Mouse (Mus musculus) lung, postnatal 10 days (tissue): ENCODE measurements at regions not wholly inside any gene's neighbourhood (a gene's known extent, or its start where the extent isn't known, plus 50 kb on each side); places are given as distances from the start of the nearest gene placed in this dataset.

Experiments used
- DNase-seq: peaks from one replicate; pipeline ENCODE4 v3.0.0; 2021

DNA sequence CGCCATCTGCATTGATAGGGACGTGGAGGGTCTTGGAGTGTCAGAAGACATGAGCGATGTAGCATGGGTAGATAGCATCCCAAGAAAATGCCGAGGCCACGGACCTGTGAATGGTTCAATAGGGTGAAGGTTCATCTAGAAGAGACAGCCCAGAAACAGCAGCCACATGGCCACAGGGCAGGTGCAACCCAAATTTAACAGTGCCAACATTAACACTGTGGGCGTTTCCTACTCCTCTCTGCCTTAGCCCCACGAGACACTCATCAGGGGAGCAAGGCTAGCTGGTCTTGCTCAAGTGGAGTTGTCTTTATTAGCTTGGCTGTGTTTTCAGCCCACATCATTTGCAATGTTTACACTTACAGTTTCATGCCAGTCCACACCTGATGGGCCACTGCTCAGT lies 310.7 kb downstream of the Plpp3 start:
- no peak for DNase-seq

DNA sequence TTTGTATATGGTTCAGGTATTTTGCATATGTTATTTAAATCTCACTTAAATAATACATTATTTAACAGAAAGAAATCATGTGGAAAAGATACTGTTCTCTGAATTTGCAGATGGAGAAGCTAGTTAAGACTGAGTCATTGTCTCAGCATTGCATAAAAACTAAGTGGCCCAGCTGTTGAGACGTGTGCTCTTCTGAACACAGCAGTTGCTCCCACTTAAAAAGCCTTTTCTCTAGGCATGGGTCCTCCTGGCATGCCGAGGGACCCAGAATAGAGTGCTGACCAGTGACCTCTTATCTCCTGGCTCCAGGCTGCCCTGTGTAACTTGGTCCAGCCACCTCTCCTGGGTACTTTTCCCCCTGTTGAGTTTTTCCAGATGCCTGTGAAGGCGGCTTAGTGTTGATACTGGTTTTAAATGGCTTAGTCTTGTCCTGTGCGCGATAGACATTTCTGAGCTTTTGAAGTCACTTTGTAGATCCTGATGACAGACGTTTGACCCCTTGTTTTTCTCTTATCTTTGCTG lies 312.2 kb downstream of the Plpp3 start:
- DNase-seq = no peak

DNA sequence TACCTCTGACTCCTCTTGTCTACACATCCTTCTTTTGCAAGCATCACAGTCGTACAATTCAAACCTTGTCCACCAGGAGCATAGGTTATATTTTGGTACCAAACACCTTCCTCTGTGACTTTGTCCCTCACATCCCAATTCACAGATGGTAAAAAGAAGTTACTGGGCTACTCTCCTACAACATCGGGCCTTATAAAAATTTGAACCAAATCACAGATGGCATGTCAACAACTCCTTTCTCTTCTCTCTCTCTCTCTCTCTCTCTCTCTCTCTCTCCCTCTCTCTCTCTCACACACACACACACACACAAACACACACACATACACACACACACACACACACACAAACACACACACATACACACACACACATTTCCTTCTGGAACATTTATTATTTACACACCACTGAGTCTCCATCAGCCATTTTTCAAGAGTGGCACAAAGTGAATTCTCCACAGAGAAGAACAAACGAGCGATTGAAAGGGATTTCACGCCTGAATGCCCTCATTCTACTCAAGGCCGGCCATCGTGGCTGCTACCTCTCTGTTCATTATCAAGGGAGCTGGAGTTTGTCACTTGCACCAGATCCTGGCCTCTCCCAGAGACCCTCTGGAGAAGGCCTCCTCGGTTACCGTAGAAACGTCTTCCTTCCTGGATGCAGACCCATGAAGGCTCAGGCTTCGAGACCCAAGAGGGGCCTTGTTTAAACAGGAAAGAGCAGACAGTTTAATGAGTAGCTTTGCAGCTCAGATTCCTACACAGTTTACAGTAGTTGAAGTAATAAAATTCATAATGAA lies 314.7 kb upstream of the Gm12728 start:
- DNase-seq = no peak

DNA sequence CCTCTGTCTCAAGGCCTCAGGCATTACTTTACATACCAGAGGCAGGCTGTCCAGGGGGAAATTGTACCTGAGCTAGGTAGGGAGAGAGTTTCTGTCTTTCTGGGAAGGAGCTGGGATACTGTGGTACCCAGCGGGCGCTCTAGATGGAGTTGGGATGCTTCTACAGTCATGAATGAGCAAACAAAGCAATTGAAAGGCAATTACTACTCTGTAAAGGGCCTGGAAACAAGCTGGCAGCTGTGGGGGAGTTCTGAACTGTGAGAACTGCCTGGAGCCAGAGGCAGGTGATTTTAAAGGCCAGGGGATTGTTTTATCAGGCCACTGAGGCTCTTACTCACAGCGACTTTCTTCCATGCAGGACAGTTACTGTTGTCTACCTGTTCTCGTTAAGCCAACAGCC lies 313.3 kb upstream of the Gm12728 start:
- DNase-seq = no peak

DNA sequence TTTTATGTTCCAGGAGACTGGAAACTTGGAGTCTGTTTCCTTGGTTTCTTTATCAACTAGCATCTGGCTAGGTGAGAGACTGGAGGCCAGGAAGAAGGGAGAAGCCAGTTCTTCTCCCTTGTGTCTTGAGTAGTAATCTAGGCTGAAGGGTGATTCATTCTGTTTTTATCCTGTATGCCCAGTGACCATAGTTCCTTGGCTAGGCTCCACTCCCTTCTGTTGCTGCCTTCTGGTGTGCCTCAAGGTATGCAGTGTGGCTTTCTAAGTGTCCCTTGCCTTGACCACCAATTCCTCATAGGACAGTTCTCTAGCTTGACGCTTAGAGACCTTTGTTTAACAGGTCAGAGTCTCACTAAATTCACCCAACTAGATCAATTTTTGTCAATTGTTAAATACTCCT lies 303.3 kb upstream of the Gm12728 start:
- DNase-seq = no peak

DNA sequence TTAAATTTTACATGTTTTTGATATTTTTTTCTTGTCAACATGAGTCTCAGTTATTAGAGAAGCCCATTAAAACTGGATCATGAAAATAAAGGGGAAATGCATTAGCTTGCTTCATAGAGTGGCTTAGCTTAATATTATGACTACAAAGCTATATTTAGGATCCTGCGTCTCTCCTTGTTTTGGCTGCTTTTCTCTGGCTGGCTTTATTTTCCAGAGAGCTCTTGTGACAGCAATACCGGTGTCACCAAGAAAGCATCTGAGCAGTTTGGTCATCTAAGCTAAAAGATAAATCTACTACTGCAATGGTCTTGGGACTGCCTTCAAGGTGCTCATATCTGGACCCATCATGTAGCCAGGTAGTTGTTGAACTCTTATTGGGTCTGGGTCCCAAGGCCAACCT lies 293.5 kb upstream of the Gm12728 start:
- DNase-seq = peak; percentile 19

DNA sequence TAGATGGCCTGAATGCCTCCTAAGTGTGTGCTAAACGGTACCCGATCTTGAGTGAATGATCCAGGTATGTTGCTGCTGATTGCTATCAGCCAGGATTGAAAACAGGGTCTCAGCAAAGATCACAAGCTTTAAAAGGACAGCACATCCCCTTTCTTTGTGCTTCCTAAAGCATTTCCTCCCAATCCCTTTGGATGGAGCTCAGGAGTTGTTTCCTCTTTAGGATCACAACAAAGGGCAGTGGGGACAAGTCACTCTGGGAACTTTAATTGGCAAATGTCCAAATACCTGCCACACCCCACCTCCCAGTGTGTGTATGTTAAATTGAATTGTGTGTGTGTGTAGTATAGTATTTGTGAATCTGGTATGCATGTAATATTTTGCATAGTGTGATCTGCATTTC lies 283.5 kb upstream of the Gm12728 start:
- DNase-seq = no peak

DNA sequence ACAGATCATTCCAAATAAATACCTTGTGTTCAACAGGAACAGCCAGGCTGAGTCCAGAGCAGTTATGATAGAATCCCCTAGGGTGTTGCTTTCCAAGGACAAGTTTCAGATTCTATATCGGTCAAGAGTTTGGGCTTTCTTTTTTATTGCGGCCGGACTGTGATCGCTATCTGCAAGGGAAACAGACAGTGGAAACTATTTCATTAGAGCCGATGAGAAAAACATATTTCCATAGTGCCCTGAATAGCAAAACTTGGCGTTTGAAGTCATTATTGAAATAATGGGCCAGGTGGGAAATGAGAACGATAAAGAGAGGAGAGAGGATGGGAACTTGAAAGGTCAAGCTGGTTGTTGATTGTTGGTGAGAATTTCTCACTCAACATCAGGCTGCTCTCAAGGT lies 282.4 kb upstream of the Gm12728 start:
- no peak for DNase-seq

DNA sequence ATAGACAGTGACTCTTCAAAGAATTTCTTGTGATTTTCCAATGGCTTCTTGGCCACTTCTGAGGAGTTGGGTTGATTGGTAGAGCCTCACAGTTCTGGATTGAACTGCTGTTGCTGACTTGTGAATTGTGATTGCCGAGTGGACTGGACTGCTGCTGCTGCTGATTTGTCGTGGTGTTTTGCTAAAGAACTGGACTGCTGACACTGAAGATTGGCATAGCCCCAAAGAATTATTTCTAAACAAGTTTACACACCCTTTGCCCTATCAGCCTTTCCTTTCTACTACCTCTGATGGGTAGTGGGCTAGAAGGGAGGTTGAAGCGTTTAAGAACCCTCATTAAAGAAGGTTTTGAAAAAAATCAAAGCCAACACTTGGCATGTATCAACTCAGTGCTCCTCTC lies 280.6 kb upstream of the Gm12728 start:
- DNase-seq = no peak

DNA sequence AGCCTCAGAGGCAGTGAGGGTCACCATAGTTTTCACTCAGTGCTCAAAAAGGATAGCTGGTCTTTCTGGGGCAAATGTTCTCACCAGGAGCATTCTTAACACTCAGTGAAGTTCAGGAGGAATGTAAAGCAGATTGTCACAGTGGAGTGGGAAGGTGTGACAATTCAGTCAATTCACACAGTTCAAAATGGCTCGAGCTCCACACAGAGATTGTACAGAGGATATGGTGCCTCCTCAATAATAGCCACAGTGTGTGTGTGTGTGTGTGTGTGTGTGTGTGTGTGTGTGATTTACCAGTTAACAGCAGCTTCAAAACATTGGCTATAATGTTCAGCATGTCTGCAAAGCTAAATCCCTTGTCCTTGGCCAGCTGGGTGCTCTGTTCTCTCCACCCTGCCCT lies 279.3 kb upstream of the Gm12728 start:
- DNase-seq = no peak

DNA sequence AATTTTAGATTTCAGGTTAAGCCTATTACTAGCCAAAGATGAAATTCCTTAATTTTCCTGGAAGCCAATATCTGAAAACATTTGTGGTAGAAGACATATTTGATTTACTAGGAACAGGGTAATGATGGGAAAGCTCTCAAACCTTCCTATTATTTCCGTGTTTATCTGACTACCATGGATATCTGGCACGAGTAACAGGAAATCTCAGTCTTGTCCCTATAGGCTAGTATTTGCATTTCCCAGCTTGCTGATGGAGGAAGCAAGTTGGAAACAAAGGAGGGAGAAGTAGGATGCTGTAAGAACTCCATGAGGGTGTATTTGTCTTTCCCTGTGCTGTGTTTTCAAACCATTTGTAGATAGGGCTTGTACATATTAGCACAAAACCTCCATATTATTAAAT lies 264.5 kb upstream of the Gm12728 start:
- no peak for DNase-seq

DNA sequence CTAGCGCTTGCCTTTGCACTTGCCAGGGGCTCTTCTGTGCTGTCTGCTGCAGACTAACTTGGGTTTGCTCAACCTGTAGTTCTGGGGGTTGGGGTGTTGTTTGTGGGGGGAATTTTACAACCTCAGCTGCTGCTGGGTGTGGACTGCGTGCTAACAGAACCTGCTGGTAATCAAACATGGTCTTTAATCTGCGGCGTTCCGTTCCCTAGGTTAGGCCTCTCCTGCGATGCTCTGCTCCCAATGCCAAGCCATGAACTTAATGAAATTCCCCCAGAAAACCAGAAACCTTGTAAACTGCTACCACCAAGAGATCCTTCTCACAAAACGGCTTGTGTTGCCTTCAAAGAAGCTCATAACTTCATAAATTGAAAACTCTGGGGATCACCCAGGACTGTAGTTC lies 262.9 kb upstream of the Gm12728 start:
- no peak for DNase-seq

DNA sequence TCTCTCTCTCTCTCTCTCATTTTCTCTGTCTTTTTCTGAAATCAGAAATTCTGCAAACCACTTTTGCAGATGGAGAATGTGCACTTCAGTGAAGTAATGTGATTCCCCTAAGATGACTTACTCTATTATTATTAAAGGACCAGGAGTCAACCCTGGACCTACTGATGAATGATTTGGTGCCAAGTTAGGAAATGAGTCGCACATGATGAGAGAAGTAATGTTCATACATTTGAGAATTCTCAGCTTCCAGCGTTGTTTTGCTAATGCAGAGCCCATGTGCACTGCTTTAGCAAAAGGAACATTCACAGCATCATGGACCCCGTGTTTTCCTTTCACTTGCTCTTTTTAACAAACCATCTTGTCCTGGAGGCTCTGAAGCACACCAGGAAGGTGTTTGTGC lies 262.4 kb upstream of the Gm12728 start:
- no peak for DNase-seq

DNA sequence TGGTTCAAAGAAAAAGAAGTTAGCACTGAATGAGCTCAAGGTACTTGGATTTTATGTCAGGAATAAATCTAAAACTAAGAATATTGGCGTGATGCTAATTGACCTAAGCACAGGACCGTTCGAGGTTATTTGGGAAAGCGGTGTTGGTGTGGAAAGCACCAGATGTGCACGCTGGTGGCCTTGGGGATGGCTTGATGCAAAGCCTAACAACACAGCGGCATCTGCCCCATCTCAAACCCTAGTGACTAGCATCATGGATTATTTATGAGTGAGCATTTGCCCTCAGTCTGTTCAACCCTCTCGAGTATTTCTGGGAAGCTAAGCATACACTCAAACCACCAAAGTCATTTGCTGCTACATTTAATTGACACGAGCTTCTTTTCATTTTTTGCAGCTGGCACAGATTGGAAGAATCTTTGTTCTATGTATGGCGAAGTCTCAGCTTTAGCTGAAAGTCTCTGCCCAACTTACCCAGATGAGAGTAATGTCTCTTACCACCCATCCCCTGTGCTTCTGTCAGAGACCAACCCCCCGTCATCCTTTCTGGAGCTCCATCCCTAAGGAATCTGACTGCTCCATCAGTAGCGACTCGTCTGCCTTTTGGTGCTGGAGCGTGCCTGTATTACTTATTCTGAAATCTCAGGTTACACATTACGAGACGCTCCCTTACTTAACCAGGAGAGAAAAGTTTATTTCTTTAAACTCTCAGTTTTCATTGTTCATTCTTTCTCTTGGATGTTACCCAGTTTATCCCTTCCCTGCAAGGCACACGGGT lies 257.8 kb upstream of the Gm12728 start:
- no peak for DNase-seq

DNA sequence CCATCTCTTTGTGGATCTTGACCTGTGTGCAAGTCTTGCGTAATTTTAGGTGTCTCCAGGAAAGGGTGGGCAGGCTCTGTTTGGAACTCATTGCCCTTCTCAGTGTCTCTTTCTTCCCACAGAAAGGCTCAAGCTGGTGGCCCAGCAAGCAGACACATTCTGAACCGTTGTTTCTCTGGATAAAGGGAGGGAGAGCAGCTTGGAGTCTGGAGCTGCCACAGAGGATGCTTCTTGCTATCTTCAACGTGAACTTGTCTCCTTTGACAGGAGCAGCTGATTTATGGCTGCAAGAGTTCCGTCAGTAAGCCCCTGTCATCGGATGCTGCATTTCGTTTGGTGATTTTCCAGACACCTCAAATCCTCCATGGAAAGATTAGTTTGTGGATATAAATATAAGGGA lies 254.2 kb upstream of the Gm12728 start:
- no peak for DNase-seq

DNA sequence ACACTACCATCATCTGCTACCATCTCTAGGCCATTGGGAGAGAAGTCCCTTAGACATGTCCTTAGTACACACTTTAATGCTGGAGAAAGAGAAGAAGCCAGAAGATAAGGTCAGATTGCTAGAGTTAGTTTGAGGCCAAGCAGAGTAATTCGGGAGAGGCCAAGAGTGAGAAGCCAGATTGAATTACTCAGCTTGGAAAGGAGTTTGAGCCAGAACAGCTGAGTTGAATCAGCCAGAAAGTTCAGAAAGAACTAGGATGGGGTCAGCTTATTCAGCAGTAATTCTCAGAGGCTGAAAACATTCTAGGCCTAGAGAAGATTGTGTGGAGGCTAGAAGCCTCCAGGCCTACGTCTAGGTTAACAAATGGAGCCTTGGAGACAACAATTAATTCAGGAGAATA lies 244.2 kb upstream of the Gm12728 start:
- no peak for DNase-seq

DNA sequence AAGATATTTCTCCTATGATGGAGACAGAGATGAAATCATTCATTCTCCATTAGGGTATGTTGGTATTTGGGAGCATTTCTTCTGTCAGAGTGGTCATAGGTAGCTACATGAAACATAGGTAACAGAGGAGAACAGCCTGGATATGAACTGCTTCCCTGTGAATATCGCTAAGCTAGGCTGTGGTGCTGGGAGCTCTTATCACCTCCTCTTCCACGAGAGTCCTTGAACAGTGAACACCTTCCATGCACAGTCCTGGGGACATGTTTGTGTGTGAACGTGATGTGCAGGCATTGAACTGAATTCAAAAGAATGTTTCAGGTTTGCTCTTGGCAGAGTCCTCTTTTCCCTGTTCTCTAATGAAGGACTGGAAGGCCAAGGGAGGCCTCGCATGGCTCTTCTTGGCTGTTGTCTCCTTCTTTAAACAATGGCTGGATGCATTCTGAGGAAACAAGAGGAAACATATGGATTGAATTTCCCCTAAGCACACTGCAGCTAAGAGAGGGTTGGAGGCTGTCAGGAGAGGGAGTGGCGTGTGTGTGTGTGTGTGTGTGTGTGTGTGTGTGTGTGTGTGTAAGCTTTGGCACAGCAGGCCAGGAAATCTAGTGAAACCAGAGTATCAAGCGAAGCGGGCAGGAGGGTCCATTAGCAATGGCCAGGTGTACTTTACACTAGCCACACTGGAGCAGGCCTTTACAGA lies 239.8 kb upstream of the Gm12728 start:
- DNase-seq = peak; percentile 21

DNA sequence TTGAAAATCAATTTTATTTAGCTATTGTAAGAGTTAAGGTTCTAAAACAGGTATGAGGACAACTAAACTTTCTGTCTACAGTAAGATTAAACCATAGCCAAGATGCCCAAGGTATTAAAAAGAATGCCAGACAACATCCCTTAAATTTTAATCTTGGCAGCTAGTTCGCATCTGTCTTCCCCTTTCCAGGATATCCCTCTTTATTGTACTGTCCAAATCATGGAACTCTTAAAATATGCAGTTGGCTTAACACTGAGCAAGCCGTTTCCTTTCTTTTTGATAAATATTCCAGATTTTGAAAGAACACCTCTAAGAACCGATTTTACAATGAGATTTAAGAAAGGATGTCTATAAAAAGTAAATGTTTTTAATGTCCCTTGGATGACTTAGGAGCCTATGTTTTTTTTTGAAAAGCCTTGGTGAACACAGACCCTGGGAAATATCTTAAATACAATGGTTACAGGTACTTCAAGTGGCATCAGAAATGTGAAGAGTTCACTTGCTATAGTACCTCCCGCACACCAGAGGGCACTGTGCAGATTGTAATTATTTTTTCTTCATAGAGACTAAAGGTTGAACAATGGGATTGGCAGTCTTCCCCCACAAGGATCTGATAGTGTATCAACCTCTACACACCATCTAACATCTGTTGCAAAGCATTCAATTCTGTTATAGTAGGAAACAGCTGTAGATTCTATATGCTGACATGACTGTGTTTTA lies 237.5 kb upstream of the Gm12728 start:
- DNase-seq = no peak

DNA sequence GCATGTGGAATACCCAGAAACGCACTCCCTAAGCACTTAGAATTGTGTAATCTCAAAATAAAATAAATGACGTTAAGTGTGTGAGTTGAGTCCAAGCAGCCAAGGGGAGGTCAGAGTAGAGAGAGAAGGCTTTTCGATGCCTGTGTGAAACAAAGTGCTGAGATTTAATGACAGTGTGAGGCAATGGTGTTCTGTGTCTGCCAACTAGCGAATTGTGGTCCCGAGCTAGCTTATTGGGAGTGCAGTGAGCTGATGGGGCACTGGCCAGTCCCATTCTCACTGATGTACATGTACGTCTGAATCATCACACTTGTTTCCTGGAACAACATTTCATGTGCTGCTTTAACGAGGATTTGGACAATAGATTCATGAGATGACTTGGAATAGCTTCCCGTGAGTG lies 234.7 kb upstream of the Gm12728 start:
- no peak for DNase-seq

DNA sequence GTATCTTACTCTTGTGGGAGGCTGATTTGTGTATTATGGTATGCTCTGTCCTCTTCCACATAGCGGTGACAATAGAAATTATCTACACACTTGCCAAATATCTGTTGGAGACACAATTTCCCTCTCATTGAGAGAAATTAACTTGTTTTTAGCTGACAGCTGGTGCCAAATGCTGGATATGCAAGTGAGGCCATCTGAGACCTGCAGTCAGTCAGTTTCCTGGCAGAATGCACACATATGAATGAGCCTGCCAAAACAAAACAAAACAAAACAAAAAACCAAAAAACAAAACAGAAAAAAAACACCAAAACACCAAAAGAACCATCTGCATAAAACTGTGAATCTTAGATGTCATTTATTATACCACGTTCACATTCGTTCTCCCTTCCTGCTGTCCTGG lies 233.7 kb upstream of the Gm12728 start:
- DNase-seq = no peak

DNA sequence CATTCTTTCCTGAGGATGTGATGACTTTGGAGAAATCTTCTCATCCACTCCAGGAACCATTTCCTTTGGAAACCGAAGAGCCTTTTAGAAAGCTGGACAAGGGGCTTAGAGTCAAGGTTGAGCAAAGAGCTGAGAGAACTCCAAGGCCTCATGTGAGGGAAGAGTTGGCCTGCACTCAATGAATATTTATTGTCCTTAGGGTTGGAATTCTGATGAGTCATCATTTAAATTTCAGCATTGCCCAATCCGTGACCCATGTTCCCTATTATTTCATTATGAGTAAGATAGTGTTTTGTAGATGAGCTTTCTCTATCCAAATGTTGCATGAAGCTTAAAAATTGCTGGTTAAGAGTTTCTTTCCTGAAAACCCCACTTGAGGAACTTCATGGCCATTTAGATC lies 232.3 kb upstream of the Gm12728 start:
- DNase-seq = no peak

DNA sequence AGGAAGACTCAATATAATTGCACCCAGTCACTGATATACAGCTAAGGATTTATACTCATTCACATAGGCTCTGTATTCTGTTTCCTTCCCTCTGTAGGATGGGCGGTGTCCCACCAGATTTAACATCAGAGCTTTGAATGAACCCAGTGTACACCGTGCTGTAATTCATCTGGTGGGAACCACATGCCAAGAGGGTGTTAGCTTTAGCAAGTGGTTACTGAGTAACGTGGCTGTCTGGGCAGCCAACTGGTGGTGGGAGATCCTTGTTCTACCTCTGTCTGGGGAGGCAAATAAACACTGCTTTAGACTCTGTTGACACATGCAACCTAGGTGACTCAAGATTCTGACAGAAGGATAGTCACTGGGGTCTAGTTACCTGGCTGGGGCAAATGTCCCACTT lies 229.6 kb upstream of the Gm12728 start:
- DNase-seq = no peak

DNA sequence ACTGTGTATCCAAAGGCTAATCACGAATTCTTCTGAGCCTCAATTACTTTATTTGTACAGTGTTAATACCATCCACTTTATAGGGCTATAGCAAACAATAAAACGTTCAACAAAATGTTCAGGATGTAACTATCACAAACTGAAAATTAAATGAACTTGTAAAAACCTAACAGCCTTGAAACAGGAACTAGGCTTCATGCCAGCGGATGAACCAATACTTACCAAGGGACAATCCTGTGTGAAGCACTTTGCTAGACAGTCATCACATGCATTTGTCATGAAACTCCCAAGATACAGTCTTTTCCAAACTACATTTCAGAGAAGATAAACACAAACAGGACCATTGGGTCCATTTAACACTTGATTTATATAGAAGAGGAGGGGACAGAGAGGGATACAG lies 228.9 kb upstream of the Gm12728 start:
- DNase-seq = no peak
